Mouse (Mus musculus) urinary bladder, adult 18-20 months (tissue): ENCODE measurements around the gene Gps2.
A peak's percentile ranks its signal among the peaks of the same experiment; 100 is the strongest.
"Not testable (repeated sequence)": the region's sequence is repeated elsewhere in the genome, so short reads cannot be mapped to it uniquely, and the experiment has no call there.

Experiments used
- DNase-seq, 2 experiments: peaks; one replicate each; pipeline ENCODE4 v3.0.0; 2022; ENCODE audit warnings: low spot score in 2 of 2, mixed read lengths in 2 of 2

The Gps2 gene

GRCm38 (mm10) chr11:69936156-69936555, 22.5 kb downstream of the Gps2 start:
- DNase-seq = no peak

GRCm38 (mm10) chr11:69936714-69937347, 23.1 kb downstream of the Gps2 start:
- DNase-seq = no peak

DNA sequence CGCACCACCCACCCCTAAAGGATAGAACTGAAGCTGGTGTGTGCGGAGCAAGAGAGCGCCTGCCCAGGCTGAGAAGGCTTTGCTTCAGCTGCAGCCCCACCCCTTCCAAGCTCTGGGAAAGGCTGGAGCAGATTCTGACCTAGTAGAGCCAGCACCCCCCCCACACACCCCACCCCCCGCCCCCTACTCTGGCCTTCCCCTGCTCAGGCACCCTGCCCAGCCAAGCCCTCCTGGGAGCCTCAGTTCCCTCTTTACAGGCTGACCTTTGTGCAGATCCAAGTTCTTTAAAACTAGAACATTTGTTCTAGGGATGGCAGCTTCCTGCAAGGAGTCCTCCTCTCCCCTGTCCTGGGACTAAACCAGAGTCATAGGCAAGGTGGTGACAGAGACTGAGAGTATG, 23.7 kb downstream of the Gps2 start:
- DNase-seq = no peak

GRCm38 (mm10) chr11:69937834-69938233, 24.1 kb downstream of the Gps2 start:
- DNase-seq = no peak

DNA sequence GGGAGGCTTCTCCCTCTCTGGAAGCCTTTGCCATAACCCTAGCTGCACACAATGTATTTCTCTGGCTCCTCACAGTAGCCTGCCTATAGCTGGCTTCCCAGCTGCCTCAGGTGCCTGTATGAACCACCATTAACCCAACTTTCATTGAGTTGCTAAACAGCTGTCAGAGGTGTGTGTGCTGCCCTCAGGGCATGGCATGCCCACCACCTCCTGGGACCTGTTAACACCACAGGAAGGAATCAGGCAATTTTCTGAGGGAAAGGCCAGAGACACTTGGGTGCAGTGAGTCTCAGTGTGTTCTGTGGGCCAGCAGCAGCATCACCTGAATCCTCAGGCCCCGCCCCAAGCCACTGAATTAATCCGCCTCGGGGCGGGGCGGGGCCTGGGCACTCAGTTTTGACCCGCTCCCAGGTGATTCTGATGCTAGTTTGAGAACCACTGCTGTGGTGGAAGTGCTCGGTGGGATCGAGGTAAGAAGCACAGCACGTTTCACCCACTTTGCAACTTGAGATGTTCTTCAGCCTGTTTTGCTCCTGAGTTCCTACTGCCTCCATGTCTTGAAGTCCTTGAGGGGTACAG, 24.8 kb downstream of the Gps2 start:
- DNase-seq = no peak

DNA sequence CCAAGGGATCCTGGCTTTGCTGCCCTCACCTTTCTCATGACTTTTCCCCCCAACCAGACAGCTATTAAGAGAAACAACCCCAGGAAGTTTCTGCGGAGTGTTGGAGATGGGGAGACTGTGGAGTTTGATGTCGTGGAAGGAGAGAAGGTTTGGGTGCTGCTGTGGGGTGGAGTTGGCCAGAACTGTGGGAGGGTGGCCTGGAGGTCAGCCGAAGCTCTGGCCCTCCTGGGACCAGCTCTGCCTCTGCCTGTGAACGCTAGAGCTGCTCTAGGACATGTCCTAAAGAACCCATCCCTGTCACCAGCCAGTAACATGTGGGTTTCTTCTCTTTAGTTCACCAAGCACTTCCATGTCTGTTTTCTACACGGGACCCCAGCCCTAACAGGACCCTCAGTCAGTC, 25.5 kb downstream of the Gps2 start:
- no peak for DNase-seq

- DNase-seq = no peak
Measured at GRCm38 (mm10) chr11:69939731-69940130, 26.0 kb downstream of the Gps2 start.

GRCm38 (mm10) chr11:69940962-69941361, 27.3 kb downstream of the Gps2 start:
- no peak for DNase-seq

DNA sequence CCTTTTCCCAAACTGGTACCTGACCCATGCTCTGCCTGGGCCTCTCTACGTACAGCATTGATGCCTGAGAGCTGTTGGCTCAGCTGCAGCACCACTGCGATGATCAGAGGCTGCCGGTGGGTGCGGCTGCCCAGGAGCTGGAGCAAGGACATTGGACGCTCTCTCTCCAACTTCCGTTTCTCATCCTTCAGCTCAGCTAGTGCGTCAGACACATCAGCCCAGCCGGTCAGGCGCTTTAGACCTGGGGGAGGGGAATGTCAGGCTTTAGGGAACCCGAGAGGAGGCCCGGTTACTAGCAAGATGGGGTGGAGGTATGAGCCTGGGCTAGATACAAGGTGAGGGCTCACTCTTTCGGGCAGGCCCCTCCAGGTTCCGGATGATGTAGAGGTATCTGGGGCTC, 31.5 kb downstream of the Gps2 start:
- no peak for DNase-seq

GRCm38 (mm10) chr11:69945997-69946891, 32.6 kb downstream of the Gps2 start:
- DNase-seq = no peak

DNA sequence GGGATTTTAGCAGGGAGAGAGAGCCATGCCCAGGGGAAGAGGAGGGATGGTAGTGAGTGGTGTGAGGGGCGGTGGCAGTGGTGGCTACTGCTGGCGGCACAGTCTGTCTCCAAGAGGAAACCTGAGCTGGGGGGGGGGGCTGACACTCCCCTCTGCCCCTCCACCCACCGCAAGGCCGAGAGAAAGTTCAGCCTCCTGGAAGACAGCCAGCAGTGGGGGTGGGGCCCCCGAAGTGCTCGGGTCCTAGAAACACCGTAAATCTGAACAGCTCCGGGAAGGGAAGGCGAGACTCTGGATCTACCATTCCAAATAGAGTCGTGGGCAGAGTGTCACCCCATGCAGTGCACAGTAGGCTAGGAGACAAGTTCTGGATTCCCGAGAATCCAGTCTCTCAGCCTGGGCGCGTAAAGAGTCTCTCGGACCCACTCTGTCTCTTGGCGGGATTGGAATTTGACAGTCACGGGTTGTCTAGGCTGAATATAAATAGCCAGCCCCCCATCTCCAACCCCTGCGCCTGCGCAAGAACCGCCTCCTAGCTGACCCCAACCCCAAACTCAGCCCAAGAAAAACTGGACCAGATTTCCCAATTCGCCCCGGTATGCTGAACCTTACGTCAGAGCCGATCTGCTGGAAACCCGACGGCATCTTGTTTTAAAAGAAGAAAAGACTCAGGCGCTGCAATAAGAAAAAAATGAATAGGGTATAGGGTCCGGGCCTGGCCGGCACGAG, 33.8 kb downstream of the Gps2 start:
- DNase-seq = no peak

DNA sequence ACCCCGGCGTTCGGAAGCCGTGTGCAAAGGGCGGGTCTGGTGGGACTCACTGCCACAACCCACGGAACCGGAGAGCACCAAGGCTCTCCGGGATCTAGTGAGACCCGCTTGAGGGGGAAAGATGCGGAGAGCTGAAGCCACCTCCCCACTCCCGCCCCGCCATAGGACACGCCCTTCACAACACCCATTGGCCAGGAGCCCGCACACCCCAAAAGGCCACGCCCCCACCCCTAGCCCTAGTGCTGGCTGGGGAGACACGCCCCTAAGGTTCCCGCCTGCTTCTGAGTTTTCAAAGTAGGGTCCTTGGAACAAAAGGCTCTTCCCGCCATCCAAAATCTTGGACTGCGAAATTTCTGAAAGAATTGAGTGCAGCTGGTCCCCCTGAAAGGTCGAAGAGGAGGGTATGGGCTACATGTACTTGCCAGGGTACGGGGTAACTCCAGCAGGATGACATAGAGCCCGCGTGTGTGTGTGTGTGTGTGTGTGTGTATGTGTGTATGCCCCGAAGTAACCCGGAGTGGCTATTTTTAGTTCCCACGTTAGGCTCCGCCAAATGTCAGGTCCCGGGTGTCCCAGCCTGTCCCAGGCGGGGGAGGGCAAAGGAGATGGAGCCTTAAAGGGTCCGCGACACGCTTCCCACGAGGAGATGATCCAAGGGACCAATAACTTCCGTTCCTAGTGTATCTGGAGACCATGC, 34.5 kb downstream of the Gps2 start, which contains the start of gene Slc2a4:
Gene Slc2a4 (minus strand): TSS at position 123 of the 697 bp plus-strand sequence.
- DNase-seq = peak; percentile 74 to 84

DNA sequence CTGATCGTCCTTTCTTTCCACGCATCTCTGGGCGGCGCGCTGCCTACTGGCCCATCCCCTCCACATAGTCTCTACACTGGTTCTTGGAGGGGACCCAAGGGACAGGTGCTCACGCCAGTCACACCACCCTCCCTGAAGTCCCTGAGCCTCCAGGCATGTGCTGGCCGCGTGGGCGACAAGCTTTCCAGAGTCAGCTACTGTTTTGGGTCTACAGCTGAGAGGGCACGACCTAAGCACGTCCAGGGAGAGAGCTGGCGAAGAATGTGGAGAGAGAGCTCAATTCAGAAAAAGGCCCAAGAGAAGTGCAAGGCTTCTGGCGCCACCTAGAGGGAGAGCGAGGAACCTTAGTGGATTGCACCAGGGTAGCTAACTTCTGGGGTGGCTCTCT, 35.1 kb downstream of the Gps2 start:
- peak; percentile 75 to 76 for DNase-seq

- no peak for DNase-seq
Measured at GRCm38 (mm10) chr11:69950807-69951459, 37.2 kb downstream of the Gps2 start.

GRCm38 (mm10) chr11:69952274-69952673, 38.6 kb downstream of the Gps2 start:
- DNase-seq = no peak

DNA sequence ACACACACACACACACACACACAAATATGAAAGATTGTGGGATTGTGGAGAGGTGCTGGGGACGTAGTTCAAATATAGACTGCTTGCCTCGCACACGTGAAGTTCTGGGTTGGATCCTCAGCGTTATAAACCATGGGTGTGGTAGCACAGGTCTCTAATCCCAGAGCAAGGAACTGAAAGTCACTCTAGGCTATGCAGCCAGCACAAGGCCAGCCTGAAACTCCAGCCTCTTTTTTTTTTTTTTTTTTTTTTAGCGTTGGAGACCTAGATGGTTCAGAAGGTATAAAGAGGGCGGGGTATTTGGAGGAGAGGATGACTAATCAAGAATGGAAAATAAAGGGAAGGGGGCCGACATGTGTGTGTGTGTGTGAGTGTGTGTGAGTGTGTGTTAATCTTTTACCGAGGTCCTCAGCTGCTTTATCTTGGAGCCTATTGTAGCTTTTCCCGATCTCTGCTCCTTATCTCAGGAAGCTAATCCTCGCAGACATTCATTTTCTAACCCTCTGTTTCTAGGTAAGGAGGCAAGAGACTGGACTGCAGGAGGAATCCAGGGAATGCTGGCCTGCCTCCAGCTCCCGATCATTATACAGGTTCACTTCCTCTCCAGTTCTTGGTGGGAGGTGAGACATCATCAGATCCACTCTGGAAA, 39.7 kb downstream of the Gps2 start:
- DNase-seq = no peak

GRCm38 (mm10) chr11:69955618-69956017, 41.9 kb downstream of the Gps2 start:
- DNase-seq = not testable (repeated sequence)

DNA sequence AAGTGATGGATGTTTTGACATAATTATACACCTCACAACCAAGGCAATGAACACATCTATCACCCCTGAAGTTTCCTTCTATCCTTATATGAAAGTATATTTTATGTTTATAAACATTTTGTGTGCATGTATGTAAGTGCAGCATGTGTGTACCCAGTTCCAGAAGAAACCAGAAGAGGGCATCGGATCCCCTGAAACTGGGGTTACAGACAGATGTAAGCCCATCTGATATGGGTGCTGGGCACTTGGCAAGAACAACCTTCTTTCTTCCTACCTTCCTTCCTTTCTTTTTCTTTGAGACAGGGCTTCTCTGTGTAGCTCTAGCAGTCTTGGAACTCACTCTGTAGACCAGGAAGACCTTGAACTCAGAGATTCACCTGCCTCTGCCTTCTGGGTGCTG, 42.5 kb downstream of the Gps2 start:
- no peak for DNase-seq

- no peak for DNase-seq
Measured at GRCm38 (mm10) chr11:69960616-69961015, 46.9 kb downstream of the Gps2 start.

- peak in 1 of 2 experiments; percentile 46 for DNase-seq
Measured at GRCm38 (mm10) chr11:69961841-69962240, 48.2 kb downstream of the Gps2 start.
